Mouse (Mus musculus) T-helper 17 cell (primary cell): Measurements from ENCODE around the gene 4930556J24Rik.
"Not testable (repeated sequence)": the region's sequence is repeated elsewhere in the genome, so short reads cannot be mapped to it uniquely, and the experiment has no call there.

Experiments used
- in situ Hi-C, 2 experiments: fragments of 300-600 bp; cut with MboI, MseI; formaldehyde crosslinking; loops; 1 replicate in 1 of 2; 2 replicates in 1 of 2; pipeline ENCODE4 v1.15.1; 2025; ENCODE audit warnings: high pct_unique_total_duplicates in 2 of 2

Gene 4930556J24Rik

GRCm38 (mm10) chr11:3973081-3973480 lies 3.5 kb downstream of the 4930556J24Rik start:
- in situ Hi-C loops: no loop called here

GRCm38 (mm10) chr11:3970361-3970760 lies 6.2 kb downstream of the 4930556J24Rik start:
- in situ Hi-C loops: no loop called here

DNA sequence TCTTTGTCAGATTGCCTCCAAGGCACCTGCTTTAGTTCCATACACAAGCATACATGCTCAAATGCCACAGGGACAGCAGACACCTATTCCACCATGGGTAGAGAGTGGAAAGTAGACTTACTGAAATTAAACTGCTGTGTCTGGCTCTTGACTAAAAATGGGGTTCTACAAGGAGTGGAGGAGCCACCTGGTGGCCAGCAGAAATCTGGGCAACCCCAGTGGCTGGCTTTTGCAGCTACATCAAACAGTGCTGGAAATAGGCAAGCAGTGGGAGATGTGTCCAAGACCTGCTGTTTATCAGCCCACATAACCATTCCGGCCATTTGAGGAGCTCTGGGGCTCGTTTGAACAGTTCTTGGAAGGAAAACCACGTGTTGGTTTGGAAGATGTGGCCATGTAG lies 6.7 kb downstream of the 4930556J24Rik start:
- in situ Hi-C loops: no loop called here

- in situ Hi-C loops: no loop called here
Observed at GRCm38 (mm10) chr11:3964416-3965172, 12.0 kb downstream of the 4930556J24Rik start.

- in situ Hi-C loops: no loop called here
Observed at GRCm38 (mm10) chr11:3963610-3964415, 12.8 kb downstream of the 4930556J24Rik start, which contains the start of gene Pes1. Gene Pes1 (plus strand): TSS chr11:3963975.

DNA sequence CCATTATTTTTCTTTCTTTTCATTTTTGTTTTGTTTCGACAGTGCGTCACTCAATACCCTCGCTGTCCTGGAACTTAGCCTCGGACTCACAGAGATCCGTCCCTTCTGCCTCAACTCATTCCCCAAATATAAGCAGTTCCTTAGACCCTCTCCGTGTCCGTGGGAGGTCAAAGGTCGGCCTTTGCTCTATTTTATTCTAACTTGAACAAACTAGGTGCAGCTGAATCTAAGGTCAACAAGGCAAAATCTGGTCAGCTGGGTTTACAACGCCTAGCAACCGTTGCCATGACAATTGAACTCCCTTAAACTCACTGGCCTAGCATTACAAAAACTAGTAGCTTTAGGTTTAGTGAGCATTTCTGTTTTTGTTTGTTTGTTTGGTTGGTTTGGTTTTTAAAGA lies 13.4 kb downstream of the 4930556J24Rik start:
- in situ Hi-C loops: no loop called here

GRCm38 (mm10) chr11:3961761-3962160 lies 14.8 kb downstream of the 4930556J24Rik start:
- in situ Hi-C loops: no loop called here

DNA sequence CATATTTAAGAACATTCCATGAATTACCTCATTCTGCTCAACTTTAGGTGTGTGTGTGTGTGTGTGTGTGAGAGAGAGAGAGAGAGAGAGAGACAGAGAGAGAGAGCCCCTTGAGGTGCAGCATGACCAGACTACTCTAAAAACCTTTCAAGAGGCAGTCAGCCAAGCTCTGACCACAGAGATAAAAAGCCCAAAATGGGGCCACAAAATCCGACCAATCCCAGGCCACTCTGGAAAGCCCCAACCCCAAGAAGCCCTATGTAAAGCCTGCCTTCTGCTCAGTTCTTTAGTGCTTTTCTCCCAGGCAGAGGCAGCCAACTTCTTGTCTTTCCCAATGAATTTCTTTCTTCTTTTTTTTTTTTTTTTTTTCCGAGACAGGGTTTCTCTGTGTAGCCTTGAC lies 15.7 kb downstream of the 4930556J24Rik start:
- in situ Hi-C loops: no loop called here

GRCm38 (mm10) chr11:3955371-3955770 lies 21.2 kb downstream of the 4930556J24Rik start:
- in situ Hi-C loops: not testable (repeated sequence)

DNA sequence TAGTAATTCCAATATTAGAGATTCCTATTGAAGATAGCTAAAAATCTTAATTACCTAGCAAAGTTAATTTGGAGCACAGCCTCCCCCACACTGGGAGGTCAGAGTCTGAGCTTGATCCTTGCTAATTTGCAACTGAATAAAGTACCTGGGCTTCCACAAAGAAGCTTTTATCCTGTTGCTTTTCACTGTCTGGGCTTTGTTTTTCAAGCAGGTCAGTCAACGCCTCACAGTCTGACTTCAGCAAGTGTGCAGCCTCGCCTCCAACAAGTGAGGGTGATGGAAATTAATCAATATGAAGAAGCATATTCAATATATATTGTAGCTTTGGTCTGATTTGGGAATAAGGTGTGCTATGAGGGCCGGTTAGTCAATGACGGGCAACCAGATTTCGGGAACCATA lies 21.7 kb downstream of the 4930556J24Rik start:
- in situ Hi-C loops: not testable (repeated sequence)

DNA sequence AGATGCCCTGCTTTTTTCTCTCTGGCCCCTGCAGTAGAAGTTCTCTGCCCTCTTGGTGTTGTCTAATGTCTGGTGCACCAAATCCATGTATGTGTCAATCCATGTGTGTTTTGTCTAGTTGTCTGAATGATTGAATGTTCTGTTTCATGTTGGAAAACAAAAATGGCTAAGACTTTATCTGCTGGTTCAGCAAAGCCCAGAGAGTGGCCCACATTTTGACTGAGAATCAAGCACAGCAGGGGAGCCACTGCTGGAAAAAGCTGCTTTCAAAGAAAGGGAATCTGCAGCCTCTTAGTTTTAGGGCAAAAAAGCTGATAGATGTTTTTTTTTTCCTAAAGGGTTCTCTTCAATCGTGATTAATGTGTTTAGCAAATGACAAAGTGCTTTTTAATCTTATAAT lies 30.2 kb downstream of the 4930556J24Rik start:
- in situ Hi-C loops: no loop called here

GRCm38 (mm10) chr11:3941371-3941770 lies 35.2 kb downstream of the 4930556J24Rik start:
- in situ Hi-C loops: no loop called here

GRCm38 (mm10) chr11:3937321-3937874 lies 39.2 kb downstream of the 4930556J24Rik start:
- in situ Hi-C loops: no loop called here

DNA sequence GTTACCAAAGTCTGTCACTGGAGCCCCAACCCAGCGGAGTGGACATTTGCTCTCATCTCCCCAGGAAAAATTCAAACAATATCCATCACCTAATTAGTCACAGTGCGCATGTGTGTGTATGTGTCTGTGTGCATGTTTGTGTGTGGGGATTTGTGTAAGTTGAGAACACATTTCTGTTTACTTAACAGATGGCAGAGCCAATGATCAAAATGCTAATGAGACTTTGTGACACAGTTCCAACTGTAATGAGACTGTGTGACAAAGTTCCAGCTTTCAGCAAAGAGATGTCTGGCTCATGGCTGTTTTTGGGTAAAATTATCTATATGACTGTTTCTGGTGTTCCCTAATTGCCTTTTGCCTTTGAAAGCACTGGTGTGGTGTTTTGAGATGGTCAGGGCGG lies 40.3 kb downstream of the 4930556J24Rik start:
- in situ Hi-C loops: no loop called here

- in situ Hi-C loops: no loop called here
Observed at GRCm38 (mm10) chr11:3935135-3935534, 41.4 kb downstream of the 4930556J24Rik start.

GRCm38 (mm10) chr11:3933756-3934285 lies 42.8 kb downstream of the 4930556J24Rik start:
- in situ Hi-C loops: no loop called here

- in situ Hi-C loops: no loop called here
Observed at GRCm38 (mm10) chr11:3931511-3932211, 44.9 kb downstream of the 4930556J24Rik start, which contains the start of gene Tcn2. Gene Tcn2 (minus strand): TSS chr11:3932159.

DNA sequence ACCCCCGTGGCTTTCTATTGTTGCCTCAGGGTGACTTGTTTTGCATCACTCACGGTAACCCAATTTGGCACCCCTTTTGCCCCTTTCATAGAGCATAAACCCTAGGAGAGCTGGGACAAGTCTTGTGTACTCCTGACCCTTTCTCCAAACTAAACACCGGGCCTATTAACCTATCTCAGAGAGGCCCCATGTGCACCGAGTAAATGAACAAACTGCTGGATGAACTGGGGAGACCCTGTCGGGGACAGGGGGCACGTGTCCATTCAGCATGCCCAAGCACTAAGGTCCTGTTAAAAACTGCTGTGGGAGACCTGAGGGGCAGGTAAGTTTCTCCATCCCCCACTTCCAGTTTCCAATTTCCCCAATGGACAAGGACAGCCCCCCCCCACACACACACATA lies 45.6 kb downstream of the 4930556J24Rik start:
- in situ Hi-C loops: no loop called here

- in situ Hi-C loops: no loop called here
Observed at GRCm38 (mm10) chr11:3930019-3930418, 46.6 kb downstream of the 4930556J24Rik start.

GRCm38 (mm10) chr11:3925916-3926315 lies 50.7 kb downstream of the 4930556J24Rik start:
- in situ Hi-C loops: no loop called here

DNA sequence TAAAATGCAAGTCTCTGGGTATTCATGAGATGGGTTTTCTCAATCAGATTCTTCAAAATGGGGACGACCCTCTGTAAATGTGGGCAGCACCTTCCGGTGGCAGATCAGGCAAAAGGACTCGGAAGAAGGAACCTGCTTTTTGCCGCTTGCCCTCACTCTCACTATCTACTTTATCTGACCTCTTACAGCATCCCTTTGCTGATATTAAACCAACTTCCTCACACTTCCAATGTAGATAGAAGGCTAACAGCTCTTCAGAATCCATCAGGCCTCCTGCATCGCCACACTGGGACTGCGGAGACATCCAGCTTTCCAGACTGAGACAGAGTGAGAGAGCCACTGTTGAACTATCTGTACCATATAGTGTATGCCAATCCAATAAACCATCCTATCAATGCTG lies 53.8 kb downstream of the 4930556J24Rik start:
- in situ Hi-C loops: no loop called here
